Mouse (Mus musculus) bone marrow, adult 2 months (tissue): Measurements from ENCODE around the gene Rtca.

Source experiments
- CTCF ChIP-seq: fragments of 200-500 bp; IDR thresholded peaks from 2 replicates; pipeline ENCODE4 v1.5.1; 2011; ENCODE audit warnings: low read length, control low read depth; ENCODE audit not compliant: control insufficient read depth, insufficient read depth
- POLR2A ChIP-seq: fragments of 200-500 bp; IDR thresholded peaks from 2 replicates; pipeline ENCODE4 v1.6.1; 2011; ENCODE audit warnings: low read depth, mild to moderate bottlenecking, control low read depth, low read length, borderline replicate concordance; ENCODE audit not compliant: control insufficient read depth

- TF ChIP-seq POLR2A (no peak), CTCF (no peak)
These were observed 34.1 kb upstream of the Rtca start for GRCm38 (mm10) chr3:116542070-116542469.
